Mouse (Mus musculus): ENCODE measurements at regions not wholly inside any gene's neighbourhood (a gene's known extent, or its start where the extent isn't known, plus 50 kb on each side); places are given as distances from the start of the nearest gene placed in this dataset.
A peak's percentile ranks its signal among the peaks of the same experiment; 100 is the strongest.

DNA sequence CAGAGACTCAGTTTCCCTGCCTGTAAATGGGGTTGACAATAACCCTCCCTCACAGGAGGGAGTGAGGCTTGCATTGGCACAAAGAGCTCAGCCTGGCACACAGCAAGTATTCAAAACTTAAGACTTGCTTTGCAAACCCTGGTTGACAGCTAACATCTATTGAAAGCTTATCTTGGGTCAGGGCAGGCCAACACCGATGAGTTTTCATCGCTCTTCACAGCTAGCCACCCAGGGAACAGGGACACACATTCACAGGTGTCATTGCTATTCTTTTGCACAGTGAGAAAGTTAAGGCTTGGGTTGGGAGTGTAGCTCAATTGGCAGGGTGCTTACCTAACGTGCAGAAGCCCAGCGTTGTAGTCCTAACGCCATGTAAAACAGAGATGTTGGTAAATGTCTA is 86.5 kb upstream of the Ptpn1 start:
- Histone ChIP-seq H3K9ac (no peak overlapping the region), H3K4me1 (peaks cover 16% of the 10 kb centered on the region), H3K4me2 (replicated peaks) (no peak overlapping the region), H3K27me3 (no peaks in the 10 kb centered on the region), H3K9me3 (no peaks in the 10 kb centered on the region), H3K36me3 (no peaks in the 10 kb centered on the region), H3K4me3 (no peak overlapping the region), H3K27ac (no peak overlapping the region)
- ATAC-seq (ENCODE audit: insufficient number of reproducible peaks, insufficient read depth, low FRiP score, low TSS enrichment): no peak
- 83% methylated on average over 5 of the region's 5 CpGs for WGBS

DNA sequence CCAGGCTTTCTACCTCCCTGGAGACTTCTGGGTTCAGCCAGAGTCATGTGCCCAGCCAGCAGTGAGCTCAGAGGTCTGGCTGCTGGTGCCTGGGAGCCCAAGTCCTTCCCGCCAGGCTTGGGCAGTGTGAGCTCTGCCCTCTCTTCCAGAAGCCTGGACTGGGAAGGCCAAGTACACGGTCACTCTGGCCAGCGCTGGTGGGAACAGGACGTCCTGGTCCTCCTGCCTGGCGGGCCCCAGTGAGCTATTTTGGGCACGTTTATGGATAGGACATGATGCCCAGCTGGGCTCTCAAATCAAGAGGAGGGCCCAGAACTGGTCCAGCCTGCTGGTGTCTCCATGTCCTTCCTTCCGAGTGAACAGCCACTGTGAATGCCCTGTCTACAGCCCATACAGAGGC is 87.3 kb upstream of the Ptpn1 start:
- Histone ChIP-seq H3K27ac (no peak overlapping the region), H3K27me3 (no peaks in the 10 kb centered on the region), H3K4me2 (replicated peaks) (no peak overlapping the region), H3K9me3 (no peaks in the 10 kb centered on the region), H3K4me1 (peaks cover 13% of the 10 kb centered on the region), H3K9ac (no peak overlapping the region), H3K36me3 (no peaks in the 10 kb centered on the region), H3K4me3 (no peak overlapping the region)
- no peak for ATAC-seq (ENCODE audit: insufficient number of reproducible peaks, insufficient read depth, low FRiP score, low TSS enrichment)
- 78% methylated on average over 7 of the region's 7 CpGs for WGBS

DNA sequence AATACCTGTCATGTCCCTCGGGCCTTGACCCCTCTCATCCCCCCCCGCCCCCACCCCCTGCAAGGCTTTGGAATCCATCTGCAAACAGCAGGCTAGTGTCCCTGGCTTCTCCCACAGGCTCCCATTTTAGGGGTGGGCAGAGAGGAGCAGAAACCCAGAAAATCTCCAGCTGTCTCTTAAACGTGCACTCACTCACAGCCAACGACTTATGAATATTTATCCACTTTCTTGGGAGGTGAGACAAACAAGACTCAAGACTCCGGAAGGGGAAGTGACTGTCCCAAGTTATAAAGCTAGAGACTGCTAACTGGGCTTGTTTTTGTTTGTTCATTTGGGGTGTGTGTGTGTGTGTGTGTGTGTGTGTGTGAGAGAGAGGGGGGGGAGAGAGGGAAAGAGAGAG is 87.9 kb upstream of the Ptpn1 start:
- no peak for ATAC-seq (ENCODE audit: insufficient number of reproducible peaks, insufficient read depth, low FRiP score, low TSS enrichment)
- H3K27ac ChIP-seq: no peak overlapping the region
- H3K36me3 ChIP-seq: no peaks in the 10 kb centered on the region
- H3K4me2 ChIP-seq (replicated peaks): no peak overlapping the region
- no peak overlapping the region for H3K4me3 ChIP-seq
- WGBS: 70% methylated on average over 5 of the region's 5 CpGs
- H3K27me3 ChIP-seq: no peaks in the 10 kb centered on the region
- H3K9me3 ChIP-seq: no peaks in the 10 kb centered on the region
- peaks cover 10% of the 10 kb centered on the region for H3K4me1 ChIP-seq
- H3K9ac ChIP-seq: no peak overlapping the region

DNA sequence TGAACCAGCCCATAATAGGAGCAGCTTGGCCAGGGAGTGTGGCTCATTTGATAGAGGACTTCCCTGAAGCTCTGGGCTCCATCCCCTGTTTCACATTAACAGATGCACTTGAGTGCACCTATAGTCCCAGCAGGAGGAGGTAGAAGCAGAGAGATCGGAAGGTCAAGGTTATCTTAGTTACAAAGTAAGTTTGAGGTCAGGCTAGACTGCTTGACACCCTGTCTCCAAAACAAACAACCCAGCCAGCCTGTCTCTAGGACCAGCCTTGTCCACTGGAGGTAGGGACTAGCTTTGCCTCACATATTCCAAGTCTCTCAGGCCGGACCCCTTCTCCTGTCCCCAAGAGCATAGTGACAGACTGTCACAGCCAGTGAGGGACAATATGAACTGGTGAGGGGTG is 88.9 kb upstream of the Ptpn1 start:
- no peak overlapping the region for H3K9ac ChIP-seq
- no peak overlapping the region for H3K4me2 ChIP-seq (replicated peaks)
- 77% methylated on average over 2 of the region's 2 CpGs for WGBS
- no peak overlapping the region for H3K4me3 ChIP-seq
- H3K27ac ChIP-seq: no peak overlapping the region
- ATAC-seq (ENCODE audit: insufficient number of reproducible peaks, insufficient read depth, low FRiP score, low TSS enrichment): no peak
- H3K9me3 ChIP-seq: no peaks in the 10 kb centered on the region
- no peaks in the 10 kb centered on the region for H3K27me3 ChIP-seq
- H3K36me3 ChIP-seq: no peaks in the 10 kb centered on the region
- peaks cover 10% of the 10 kb centered on the region for H3K4me1 ChIP-seq

DNA sequence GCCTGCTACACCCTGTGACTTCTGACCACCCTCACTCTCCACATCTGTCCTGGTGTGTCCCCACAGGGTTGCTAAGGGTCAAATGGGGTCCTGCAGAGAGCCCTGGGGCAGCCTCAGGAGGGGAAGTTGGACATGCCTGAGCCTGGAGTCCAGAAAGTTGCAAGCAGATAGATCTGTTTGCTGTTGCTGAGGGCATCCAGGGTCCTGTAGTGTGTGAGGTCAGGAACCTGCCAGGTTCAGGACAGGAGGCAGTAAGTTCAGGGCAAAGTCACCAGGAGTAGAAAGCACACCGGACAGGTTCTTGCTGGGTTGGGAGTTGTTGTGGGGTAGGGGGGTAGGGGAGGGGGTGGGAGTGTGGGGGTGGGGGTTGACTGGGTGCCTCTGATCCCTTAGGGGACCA is 89.4 kb upstream of the Ptpn1 start:
- Histone ChIP-seq H3K4me3 (no peak overlapping the region), H3K4me1 (peaks cover 12% of the 10 kb centered on the region), H3K27me3 (no peaks in the 10 kb centered on the region), H3K9ac (no peak overlapping the region), H3K4me2 (replicated peaks) (no peak overlapping the region), H3K36me3 (no peaks in the 10 kb centered on the region), H3K27ac (no peak overlapping the region), H3K9me3 (no peaks in the 10 kb centered on the region)
- no peak for ATAC-seq (ENCODE audit: insufficient number of reproducible peaks, insufficient read depth, low FRiP score, low TSS enrichment)
- WGBS: 83% methylated on average over 1 of the region's 1 CpGs

DNA sequence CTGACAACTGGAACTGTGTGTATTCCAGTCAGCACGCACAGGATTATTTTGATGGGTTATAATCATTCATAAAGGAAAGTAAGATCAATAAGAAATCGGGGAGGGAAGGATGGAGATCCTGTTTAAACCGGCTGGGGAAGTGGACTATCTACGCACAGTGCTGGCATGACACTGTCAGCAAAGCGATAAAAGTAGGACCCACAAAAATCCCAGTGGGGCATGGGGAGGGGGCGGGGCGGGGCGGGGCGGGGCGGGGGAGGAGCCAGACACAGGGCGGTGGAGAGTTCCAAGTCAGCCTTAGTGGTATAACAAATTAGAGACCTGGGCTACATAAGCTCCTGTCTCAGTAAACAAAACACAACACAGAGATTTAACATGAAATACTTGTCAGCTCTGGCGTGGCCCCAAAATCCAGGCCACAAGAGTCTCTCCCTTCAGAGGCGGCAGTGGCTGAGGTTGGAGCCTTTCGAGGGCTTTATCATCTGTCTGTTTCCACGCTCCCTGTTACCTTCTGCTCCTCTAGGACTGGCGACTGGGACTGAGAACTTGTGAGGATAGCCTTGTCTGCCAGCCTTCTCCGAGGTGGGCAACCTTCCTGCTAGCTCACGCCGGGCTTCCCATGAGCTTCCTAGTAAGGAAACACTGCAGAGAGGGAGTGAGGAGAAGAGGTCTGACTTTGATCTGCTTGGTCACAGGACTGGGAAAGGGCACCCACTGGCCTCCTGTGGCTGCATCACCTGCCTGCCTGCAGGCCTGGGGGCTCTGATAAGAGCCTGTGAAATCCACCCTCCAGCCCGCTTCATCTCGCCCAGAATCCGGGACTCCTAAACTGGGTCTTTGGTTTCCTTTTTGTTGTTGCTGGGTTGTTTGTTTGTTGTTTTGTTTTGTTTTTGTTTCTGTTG is 90.3 kb upstream of the Ptpn1 start:
- H3K36me3 ChIP-seq: no peaks in the 10 kb centered on the region
- H3K4me3 ChIP-seq: no peak overlapping the region
- H3K27me3 ChIP-seq: no peaks in the 10 kb centered on the region
- H3K4me1 ChIP-seq: peaks cover 14% of the 10 kb centered on the region
- WGBS: 39% methylated on average over 17 of the region's 22 CpGs
- no peaks in the 10 kb centered on the region for H3K9me3 ChIP-seq
- no peak for ATAC-seq (ENCODE audit: insufficient number of reproducible peaks, insufficient read depth, low FRiP score, low TSS enrichment)
- no peak overlapping the region for H3K9ac ChIP-seq
- no peak overlapping the region for H3K27ac ChIP-seq
- no peak overlapping the region for H3K4me2 ChIP-seq (replicated peaks)

DNA sequence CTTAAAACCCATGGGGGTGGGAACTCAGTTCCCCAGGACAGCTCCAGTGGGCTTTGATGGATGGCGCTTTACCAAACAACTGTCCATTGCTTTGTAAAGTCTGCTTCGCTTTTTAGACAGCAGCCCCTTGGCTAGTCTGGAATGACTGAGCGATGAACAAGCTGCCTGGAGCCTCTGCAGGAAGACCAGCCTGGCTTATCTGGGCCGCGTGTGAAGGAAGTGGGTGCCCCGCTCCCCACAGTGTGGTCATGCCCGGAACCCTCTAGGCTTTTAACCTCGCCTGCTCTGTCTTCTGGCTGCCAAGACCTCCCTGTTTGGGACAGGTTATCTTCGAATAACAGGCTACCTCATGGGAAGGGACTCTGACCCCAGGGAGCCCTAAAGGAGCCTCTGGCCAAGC is 91.5 kb upstream of the Ptpn1 start:
- no peak overlapping the region for H3K27ac ChIP-seq

DNA sequence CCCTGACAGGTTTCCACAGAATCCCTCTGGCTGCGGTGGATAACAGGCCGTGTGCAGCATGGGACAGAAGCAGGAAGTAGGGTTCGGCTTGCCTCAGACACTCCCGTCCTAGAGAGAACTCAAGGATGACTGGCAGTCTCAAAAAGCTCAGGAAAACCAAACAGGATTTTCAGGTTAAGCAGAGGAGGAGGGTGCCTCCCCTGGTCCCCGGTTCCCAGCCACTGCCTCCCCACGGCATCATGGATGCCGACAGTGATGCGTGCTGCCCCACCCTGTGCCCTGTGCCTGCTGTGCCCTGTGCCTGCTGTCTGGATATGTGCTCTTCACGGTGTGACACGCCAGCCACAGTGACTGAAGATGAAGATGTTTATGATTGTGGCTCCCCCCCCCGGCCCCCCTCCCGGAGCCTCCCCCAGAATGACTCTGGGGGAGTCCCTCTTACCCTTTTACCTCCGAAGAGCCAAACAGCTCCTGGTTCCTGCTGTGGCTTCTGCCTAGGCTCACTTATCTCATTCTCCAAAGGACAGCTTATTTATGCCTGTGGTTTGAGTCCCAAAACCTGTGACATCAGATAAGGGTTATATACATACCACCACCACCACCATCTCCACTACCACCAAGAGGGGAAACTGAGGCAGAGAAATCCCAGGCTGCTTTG is 92.4 kb upstream of the Ptpn1 start:
- Histone ChIP-seq H3K27me3 (no peaks in the 10 kb centered on the region), H3K36me3 (no peaks in the 10 kb centered on the region), H3K4me2 (replicated peaks) (no peak overlapping the region), H3K27ac (no peak overlapping the region), H3K4me1 (peaks cover 14% of the 10 kb centered on the region), H3K9me3 (no peaks in the 10 kb centered on the region), H3K4me3 (no peak overlapping the region), H3K9ac (no peak overlapping the region)
- WGBS: 55% methylated on average over 13 of the region's 13 CpGs
- no peak for ATAC-seq (ENCODE audit: insufficient number of reproducible peaks, insufficient read depth, low FRiP score, low TSS enrichment)

More for the DNA sequence above, 91.5 kb upstream of the Ptpn1 start:
- Histone ChIP-seq H3K9ac (no peak overlapping the region), H3K9me3 (no peaks in the 10 kb centered on the region), H3K27me3 (no peaks in the 10 kb centered on the region), H3K4me2 (replicated peaks) (no peak overlapping the region), H3K4me1 (peaks cover 14% of the 10 kb centered on the region), H3K36me3 (no peaks in the 10 kb centered on the region), H3K4me3 (no peak overlapping the region)
- 83% methylated on average over 9 of the region's 9 CpGs for WGBS
- ATAC-seq (ENCODE audit: insufficient number of reproducible peaks, insufficient read depth, low FRiP score, low TSS enrichment): no peak

DNA sequence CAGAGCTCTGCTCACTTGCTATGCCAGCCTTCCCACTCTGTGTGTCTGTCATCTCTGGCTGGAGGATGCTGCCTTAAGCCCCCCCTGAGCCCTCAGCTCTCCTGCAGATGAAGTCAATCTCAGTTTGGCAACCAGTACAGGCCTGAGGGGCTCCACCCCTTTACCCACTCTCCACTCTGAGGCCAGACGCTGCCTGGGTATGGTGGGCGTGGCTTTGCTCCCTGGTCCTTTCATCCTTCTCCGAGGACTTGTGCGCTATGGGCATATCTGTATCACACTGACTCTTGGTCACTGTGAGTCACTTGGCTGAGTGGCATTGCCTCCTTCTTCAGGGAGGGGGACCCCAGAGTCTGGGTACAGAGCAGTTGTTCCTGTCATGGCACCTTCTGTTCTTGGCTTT is 94.3 kb upstream of the Ptpn1 start:
- Histone ChIP-seq H3K9me3 (no peaks in the 10 kb centered on the region), H3K27ac (no peak overlapping the region), H3K27me3 (no peaks in the 10 kb centered on the region), H3K36me3 (no peaks in the 10 kb centered on the region), H3K4me3 (no peak overlapping the region), H3K4me2 (replicated peaks) (no peak overlapping the region), H3K9ac (no peak overlapping the region), H3K4me1 (peaks cover 22% of the 10 kb centered on the region)
- no peak for ATAC-seq (ENCODE audit: insufficient number of reproducible peaks, insufficient read depth, low FRiP score, low TSS enrichment)
- WGBS: 53% methylated on average over 4 of the region's 4 CpGs

DNA sequence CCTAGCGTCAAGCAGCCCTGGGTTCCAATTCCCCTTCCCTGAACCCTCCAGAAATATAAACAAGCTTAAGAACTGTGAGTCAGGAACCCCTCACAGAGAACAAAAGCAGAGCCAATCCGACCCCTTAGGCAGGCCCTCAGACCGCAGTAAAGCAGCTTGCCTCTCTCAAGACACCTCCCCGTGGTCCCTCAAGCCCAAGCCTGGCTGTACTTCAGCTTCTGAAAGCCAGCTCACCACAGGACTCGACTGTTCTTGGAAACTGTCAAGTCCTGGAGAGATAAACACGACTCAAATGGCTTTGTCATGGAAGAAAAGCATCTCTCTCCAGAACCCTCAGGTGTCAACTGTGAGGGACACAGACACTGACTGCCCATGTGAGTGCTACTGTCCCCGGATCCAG is 95.2 kb upstream of the Ptpn1 start:
- no peak for ATAC-seq (ENCODE audit: insufficient number of reproducible peaks, insufficient read depth, low FRiP score, low TSS enrichment)
- Histone ChIP-seq H3K9ac (no peak overlapping the region), H3K4me2 (replicated peaks) (no peak overlapping the region), H3K4me3 (no peak overlapping the region), H3K36me3 (no peaks in the 10 kb centered on the region), H3K9me3 (no peaks in the 10 kb centered on the region), H3K27me3 (no peaks in the 10 kb centered on the region), H3K4me1 (peaks cover 14% of the 10 kb centered on the region), H3K27ac (no peak overlapping the region)
- 33% methylated on average over 7 of the region's 7 CpGs for WGBS

DNA sequence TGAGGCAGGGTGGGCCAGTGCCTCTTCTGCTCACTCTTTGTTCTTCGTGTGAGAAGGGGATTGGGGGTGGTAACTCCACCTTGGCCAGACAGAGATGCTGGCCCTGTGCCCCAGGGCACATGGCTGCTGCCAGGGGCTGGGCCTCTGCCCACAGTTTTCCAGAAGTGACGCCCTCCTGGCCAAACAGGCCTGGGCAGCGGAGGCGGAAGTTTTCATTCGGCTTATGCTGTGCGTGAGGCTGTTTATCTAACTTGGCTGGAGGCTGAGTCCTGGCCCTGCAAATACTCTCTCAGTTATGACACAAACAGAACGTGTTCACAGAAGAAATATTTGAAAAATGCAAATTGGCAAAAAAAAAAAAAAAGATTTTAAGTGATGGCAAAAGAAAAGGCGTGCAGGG is 97.3 kb upstream of the Ptpn1 start:
- Histone ChIP-seq H3K36me3 (no peaks in the 10 kb centered on the region), H3K4me3 (no peak overlapping the region), H3K9me3 (no peaks in the 10 kb centered on the region), H3K27me3 (no peaks in the 10 kb centered on the region), H3K4me2 (replicated peaks) (no peak overlapping the region), H3K4me1 (peaks cover 13% of the 10 kb centered on the region), H3K27ac (peak overlapping the region; percentile 42; the same call in 1 of the 2 replicates), H3K9ac (no peak overlapping the region; the same call in 1 of the 2 replicates)
- WGBS: 72% methylated on average over 8 of the region's 8 CpGs
- ATAC-seq (ENCODE audit: insufficient number of reproducible peaks, insufficient read depth, low FRiP score, low TSS enrichment): no peak

DNA sequence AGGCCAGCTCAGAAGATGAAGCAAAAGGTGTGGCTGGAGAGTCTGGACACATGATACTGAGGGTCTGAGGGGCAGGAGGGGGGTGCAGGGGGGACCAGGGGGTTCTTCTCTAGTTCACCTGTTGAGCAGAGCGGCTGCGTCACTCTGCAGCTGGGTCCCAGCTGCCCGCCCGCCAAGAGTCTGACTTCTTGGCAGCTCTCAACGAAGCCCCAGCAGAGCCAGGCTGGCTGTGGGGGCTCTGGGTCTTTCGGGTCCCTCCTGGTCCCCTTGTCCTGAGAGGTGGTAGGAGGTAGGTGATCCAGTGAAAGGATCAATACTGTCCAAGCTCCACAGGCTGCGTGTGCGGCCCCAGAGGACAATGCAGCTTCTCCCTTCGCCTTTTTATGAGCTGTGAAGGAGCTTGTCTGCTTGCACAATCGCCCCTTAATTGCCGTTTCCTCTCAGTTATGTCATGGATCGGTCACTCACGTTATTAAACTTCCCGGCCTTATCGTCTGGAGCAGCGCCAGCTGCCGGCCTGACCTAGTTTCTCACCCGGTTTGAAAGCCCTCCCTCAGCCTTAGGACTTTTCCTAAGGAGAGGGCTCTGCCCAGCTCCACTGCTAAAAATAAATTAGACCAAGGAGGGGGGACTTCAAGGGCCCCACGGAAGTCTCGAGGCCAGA is 98.4 kb upstream of the Ptpn1 start:
- ATAC-seq (ENCODE audit: insufficient number of reproducible peaks, insufficient read depth, low FRiP score, low TSS enrichment): no peak
- 51% methylated on average over 20 of the region's 20 CpGs for WGBS
- H3K9me3 ChIP-seq: no peaks in the 10 kb centered on the region
- no peak overlapping the region for H3K4me2 ChIP-seq (replicated peaks)
- no peaks in the 10 kb centered on the region for H3K36me3 ChIP-seq
- no peaks in the 10 kb centered on the region for H3K27me3 ChIP-seq
- no peak overlapping the region; the same call in 1 of the 2 replicates for H3K9ac ChIP-seq
- peaks cover 14% of the 10 kb centered on the region for H3K4me1 ChIP-seq
- H3K4me3 ChIP-seq: no peak overlapping the region
- H3K27ac ChIP-seq: 0 out of 2 replicates have a peak overlapping the region, but pooled peaks have one; percentile 54
